Mouse (Mus musculus): Measurements from ENCODE around the gene Clcnkb. TPM values are rescaled to one million over a fixed set of nuclear protein-coding genes. Genes with fewer than 3 reads are reported as not detected.

Clcnkb gene
- total and polyA plus RNA-seq, 2 experiments from 2014 or later: 0.27 TPM; not detected in 1

DNA sequence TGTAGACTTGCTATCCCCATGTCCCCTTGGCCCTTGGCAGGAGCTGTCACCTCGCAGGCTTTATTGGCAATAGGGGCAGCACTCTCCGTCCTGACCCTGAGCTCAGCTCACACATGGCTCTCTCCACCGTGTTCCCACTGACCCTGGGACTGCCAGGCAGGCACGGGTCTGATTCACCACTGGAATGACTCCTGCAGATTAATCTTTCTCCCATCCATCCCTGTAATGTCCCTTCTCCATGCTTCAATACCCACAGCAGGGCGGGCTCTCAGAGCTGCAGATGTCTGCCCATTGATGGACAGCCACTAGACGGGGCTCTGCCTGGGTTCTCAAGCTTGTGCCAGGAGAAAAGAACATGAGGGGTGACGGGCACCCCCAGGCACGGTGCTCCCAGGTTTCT lies 50.7 kb downstream of the Clcnkb start:
- Histone ChIP-seq H3K4me2 (ENCODE audit: low read depth, low read length, poor library complexity, severe bottlenecking) (no peak overlapping the region), H3K36me3 (ENCODE audit: insufficient read depth, low read length) (no peaks in the 10 kb centered on the region), H3K9ac (replicated peaks; ENCODE audit: low read length, poor library complexity, severe bottlenecking) (no peak overlapping the region), H3K9me3 (ENCODE audit: low read length) (no peaks in the 10 kb centered on the region), H3K27ac (ENCODE audit: low read depth, low read length) (no peak overlapping the region), H3K4me3 (ENCODE audit: low read depth, low read length) (no peak overlapping the region), H3K4me1 (ENCODE audit: insufficient read depth, low read length) (no peaks in the 10 kb centered on the region), H3K27me3 (ENCODE audit: insufficient read depth, low read length) (peaks cover 9% of the 10 kb centered on the region; the same call in 1 of the 2 replicates)
- no peak for ATAC-seq (ENCODE audit: low FRiP score)
- WGBS: 49% methylated on average over 8 of the region's 8 CpGs
- DNase-seq (ENCODE audit: low spot score): no peak
- TF ChIP-seq CTCF (IDR thresholded peaks at IDR 0.05): no peak

DNA sequence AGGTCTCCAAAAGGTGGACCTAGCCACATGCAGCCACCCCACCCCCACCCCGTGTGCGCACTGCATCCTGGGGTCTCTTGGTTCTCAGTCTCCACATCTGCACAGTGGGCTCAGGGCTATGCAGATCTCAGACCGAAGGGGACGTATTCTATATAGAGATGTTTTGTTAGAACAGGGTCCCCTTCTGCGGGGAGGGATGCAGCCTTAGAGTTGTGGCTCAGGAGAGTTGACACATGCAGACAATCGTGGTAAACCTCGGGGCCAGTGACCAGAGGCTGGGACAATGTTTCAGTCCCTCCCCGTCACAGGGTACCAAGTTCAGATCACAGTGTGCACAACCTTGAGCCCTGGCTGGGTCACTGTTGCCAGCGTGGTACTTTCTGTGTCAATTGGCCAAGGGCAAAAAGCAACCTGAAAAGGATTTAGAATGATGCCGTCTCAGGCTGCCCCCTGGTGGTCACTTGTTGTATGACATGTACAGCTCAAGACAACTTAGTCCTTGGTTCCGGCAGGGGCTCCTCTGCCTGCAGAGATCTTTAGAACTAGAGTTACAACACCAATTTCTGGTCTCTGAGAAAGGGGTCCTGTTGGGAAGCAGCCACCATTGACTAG lies 52.8 kb downstream of the Clcnkb start:
- no peaks in the 10 kb centered on the region for H3K36me3 ChIP-seq (ENCODE audit: insufficient read depth, low read length)
- no peak overlapping the region for H3K4me2 ChIP-seq (ENCODE audit: low read depth, low read length, poor library complexity, severe bottlenecking)
- no peak overlapping the region for H3K4me3 ChIP-seq (ENCODE audit: low read depth, low read length)
- WGBS: 25% methylated on average over 11 of the region's 11 CpGs
- peak; percentile 87 for DNase-seq (ENCODE audit: low spot score)
- no peaks in the 10 kb centered on the region for H3K9me3 ChIP-seq (ENCODE audit: low read length)
- peak; percentile 24; the same call in 1 of the 2 replicates for ATAC-seq (ENCODE audit: low FRiP score)
- no peak overlapping the region for H3K9ac ChIP-seq (replicated peaks; ENCODE audit: low read length, poor library complexity, severe bottlenecking)
- H3K4me1 ChIP-seq (ENCODE audit: insufficient read depth, low read length): no peaks in the 10 kb centered on the region
- H3K27me3 ChIP-seq (ENCODE audit: insufficient read depth, low read length): peaks cover 9% of the 10 kb centered on the region; the same call in 1 of the 2 replicates
- TF ChIP-seq CTCF (IDR thresholded peaks at IDR 0.05): peak; percentile 94
- H3K27ac ChIP-seq (ENCODE audit: low read depth, low read length): no peak overlapping the region

DNA sequence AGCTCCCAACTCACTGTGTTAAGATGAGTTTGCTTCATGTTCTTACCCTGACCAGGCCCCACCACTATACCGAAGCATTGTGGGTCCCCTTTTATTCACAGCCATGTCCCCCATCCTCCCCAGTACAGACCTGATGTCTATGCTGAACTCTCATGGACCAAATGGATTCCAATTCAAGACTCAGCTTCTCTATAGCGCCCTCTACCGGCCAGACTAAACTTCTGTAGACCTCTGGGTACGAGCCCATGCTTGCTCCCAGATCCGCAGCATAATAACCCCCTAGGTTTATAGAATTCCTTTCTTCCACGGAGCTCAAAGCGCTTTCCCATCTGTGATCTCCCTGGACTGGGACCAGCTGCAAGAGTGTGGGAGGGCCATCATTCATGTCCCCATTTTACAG lies 55.0 kb downstream of the Clcnkb start:
- no peak for ATAC-seq (ENCODE audit: low FRiP score)
- H3K4me2 ChIP-seq (ENCODE audit: low read depth, low read length, poor library complexity, severe bottlenecking): no peak overlapping the region
- no peaks in the 10 kb centered on the region for H3K4me1 ChIP-seq (ENCODE audit: insufficient read depth, low read length)
- DNase-seq (ENCODE audit: low spot score): peak; percentile 40
- no peak overlapping the region for H3K27ac ChIP-seq (ENCODE audit: low read depth, low read length)
- no peak overlapping the region for H3K9ac ChIP-seq (replicated peaks; ENCODE audit: low read length, poor library complexity, severe bottlenecking)
- 32% methylated on average over 7 of the region's 7 CpGs for WGBS
- H3K9me3 ChIP-seq (ENCODE audit: low read length): no peaks in the 10 kb centered on the region
- peak; percentile 62 for TF ChIP-seq CTCF (IDR thresholded peaks at IDR 0.05)
- no peaks in the 10 kb centered on the region for H3K36me3 ChIP-seq (ENCODE audit: insufficient read depth, low read length)
- no peak overlapping the region for H3K4me3 ChIP-seq (ENCODE audit: low read depth, low read length)
- peaks cover 8% of the 10 kb centered on the region; the same call in 1 of the 2 replicates for H3K27me3 ChIP-seq (ENCODE audit: insufficient read depth, low read length)

DNA sequence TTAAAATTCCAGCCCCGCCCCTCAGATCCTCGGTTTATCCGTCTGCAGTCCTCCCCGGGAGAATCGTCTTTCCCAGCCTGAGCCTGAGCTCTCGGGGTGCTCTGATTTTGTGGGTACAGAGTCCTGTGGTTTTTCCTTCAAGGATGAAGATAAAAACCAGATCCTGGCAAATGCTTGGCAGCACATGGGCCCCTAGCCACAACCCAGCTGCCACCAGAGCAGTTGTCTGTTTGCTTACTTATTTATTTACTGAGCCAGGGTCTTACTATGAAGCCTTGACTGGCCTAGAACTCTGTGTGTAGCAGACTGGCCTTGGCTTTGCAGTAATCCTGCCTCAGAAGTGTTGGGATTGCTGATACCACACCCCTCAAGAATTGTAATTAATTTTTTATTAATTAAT lies 56.6 kb downstream of the Clcnkb start:
- no peak overlapping the region for H3K4me3 ChIP-seq (ENCODE audit: low read depth, low read length)
- ATAC-seq (ENCODE audit: low FRiP score) (no peak), DNase-seq (ENCODE audit: low spot score) (no peak)
- 88% methylated on average over 6 of the region's 6 CpGs for WGBS
- H3K36me3 ChIP-seq (ENCODE audit: insufficient read depth, low read length): no peaks in the 10 kb centered on the region
- no peaks in the 10 kb centered on the region for H3K9me3 ChIP-seq (ENCODE audit: low read length)
- H3K4me1 ChIP-seq (ENCODE audit: insufficient read depth, low read length): no peaks in the 10 kb centered on the region
- H3K4me2 ChIP-seq (ENCODE audit: low read depth, low read length, poor library complexity, severe bottlenecking): no peak overlapping the region
- no peak overlapping the region for H3K27ac ChIP-seq (ENCODE audit: low read depth, low read length)
- H3K9ac ChIP-seq (replicated peaks; ENCODE audit: low read length, poor library complexity, severe bottlenecking): no peak overlapping the region
- H3K27me3 ChIP-seq (ENCODE audit: insufficient read depth, low read length): peaks cover 7% of the 10 kb centered on the region; the same call in 1 of the 2 replicates
- TF ChIP-seq CTCF (IDR thresholded peaks at IDR 0.05): no peak

DNA sequence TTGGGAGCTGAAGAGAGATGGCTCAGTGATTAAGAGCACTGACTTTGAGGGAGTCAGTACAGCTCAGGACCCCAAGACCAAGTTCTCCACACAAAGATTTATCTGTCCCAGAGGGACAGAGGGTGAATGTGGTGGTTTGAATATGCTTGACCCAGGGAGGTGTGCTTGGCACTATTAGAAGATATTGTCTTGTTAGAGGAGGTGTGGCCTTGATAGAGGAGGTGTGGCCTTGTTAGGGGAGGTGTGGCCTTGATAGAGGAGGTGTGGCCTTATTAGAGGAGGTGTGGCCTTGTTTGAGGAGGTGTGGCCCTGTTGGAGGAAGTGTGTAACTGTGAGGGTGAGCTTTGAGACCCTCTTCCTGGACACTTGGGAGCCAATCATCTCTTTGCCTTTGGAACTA lies 58.0 kb downstream of the Clcnkb start:
- no peak for TF ChIP-seq CTCF (IDR thresholded peaks at IDR 0.05)
- no peak overlapping the region for H3K9ac ChIP-seq (replicated peaks; ENCODE audit: low read length, poor library complexity, severe bottlenecking)
- ATAC-seq (ENCODE audit: low FRiP score) (no peak), DNase-seq (ENCODE audit: low spot score) (no peak)
- no peak overlapping the region for H3K27ac ChIP-seq (ENCODE audit: low read depth, low read length)
- no peak overlapping the region for H3K4me3 ChIP-seq (ENCODE audit: low read depth, low read length)
- H3K4me2 ChIP-seq (ENCODE audit: low read depth, low read length, poor library complexity, severe bottlenecking): no peak overlapping the region
- peaks cover 7% of the 10 kb centered on the region; the same call in 1 of the 2 replicates for H3K27me3 ChIP-seq (ENCODE audit: insufficient read depth, low read length)
- no peaks in the 10 kb centered on the region for H3K36me3 ChIP-seq (ENCODE audit: insufficient read depth, low read length)
- no peaks in the 10 kb centered on the region for H3K4me1 ChIP-seq (ENCODE audit: insufficient read depth, low read length)
- H3K9me3 ChIP-seq (ENCODE audit: low read length): no peaks in the 10 kb centered on the region

Other genes with a start within 250 kb of the Clcnkb start
- gene Rsg1, start 202.1 kb downstream of the Clcnkb start, total RNA-seq (2014; rRNA removed): 4.6 and 6.0 TPM in 2 replicates
- 5.2 and 5.3 TPM in 2 replicates for gene Rsg1, start 202.1 kb downstream of the Clcnkb start, polyA plus RNA-seq (2015; fragmentation: Nextera tagmentation; extraction: Ambion mirVana)
- gene Arhgef19, start 176.5 kb downstream of the Clcnkb start, total RNA-seq (2014; rRNA removed): 0.76 and 1.3 TPM in 2 replicates
- gene Arhgef19, start 176.5 kb downstream of the Clcnkb start, polyA plus RNA-seq (2015; fragmentation: Nextera tagmentation; extraction: Ambion mirVana): 1.1 and 1.3 TPM in 2 replicates
- gene Epha2, start 114.8 kb downstream of the Clcnkb start, total RNA-seq (2014; rRNA removed): 3.1 and 3.2 TPM in 2 replicates
- 0.27 and 0.30 TPM in 2 replicates for gene Epha2, start 114.8 kb downstream of the Clcnkb start, polyA plus RNA-seq (2015; fragmentation: Nextera tagmentation; extraction: Ambion mirVana)
- 105 and 119 TPM in 2 replicates for gene Fam131c, start 47.8 kb downstream of the Clcnkb start, total RNA-seq (2014; rRNA removed)
- gene Fam131c, start 47.8 kb downstream of the Clcnkb start, polyA plus RNA-seq (2015; fragmentation: Nextera tagmentation; extraction: Ambion mirVana): 56.7 and 60.2 TPM in 2 replicates
- not detected in 2 replicates for gene Clcnka, start 17.3 kb downstream of the Clcnkb start, total RNA-seq (2014; rRNA removed)
- gene Clcnka, start 17.3 kb downstream of the Clcnkb start, polyA plus RNA-seq (2015; fragmentation: Nextera tagmentation; extraction: Ambion mirVana): 0.07 and 0.12 TPM in 2 replicates
- gene Hspb7, start 4.8 kb upstream of the Clcnkb start, total RNA-seq (2014; rRNA removed): 0.05 TPM in 1 of 2 replicates, not detected in the other
- 0.10 and 0.12 TPM in 2 replicates for gene Hspb7, start 4.8 kb upstream of the Clcnkb start, polyA plus RNA-seq (2015; fragmentation: Nextera tagmentation; extraction: Ambion mirVana)
- gene Srarp, start 20.1 kb upstream of the Clcnkb start, total RNA-seq (2014; rRNA removed): 1.9 and 4.5 TPM in 2 replicates
- gene Srarp, start 20.1 kb upstream of the Clcnkb start, polyA plus RNA-seq (2015; fragmentation: Nextera tagmentation; extraction: Ambion mirVana): 0.52 and 0.76 TPM in 2 replicates
- gene Zbtb17, start 28.6 kb upstream of the Clcnkb start, total RNA-seq (2014; rRNA removed): 31.0 and 34.4 TPM in 2 replicates
- gene Zbtb17, start 28.6 kb upstream of the Clcnkb start, polyA plus RNA-seq (2015; fragmentation: Nextera tagmentation; extraction: Ambion mirVana): 30.1 and 30.8 TPM in 2 replicates
- 20.0 and 23.2 TPM in 2 replicates for gene Spen, start 122.6 kb upstream of the Clcnkb start, total RNA-seq (2014; rRNA removed)
- gene Spen, start 122.6 kb upstream of the Clcnkb start, polyA plus RNA-seq (2015; fragmentation: Nextera tagmentation; extraction: Ambion mirVana): 8.6 and 13.6 TPM in 2 replicates
- 24.0 and 26.2 TPM in 2 replicates for gene Fblim1, start 190.1 kb upstream of the Clcnkb start, total RNA-seq (2014; rRNA removed)
- 23.1 and 24.1 TPM in 2 replicates for gene Fblim1, start 190.1 kb upstream of the Clcnkb start, polyA plus RNA-seq (2015; fragmentation: Nextera tagmentation; extraction: Ambion mirVana)
- gene Tmem82, start 202.6 kb upstream of the Clcnkb start, total RNA-seq (2014; rRNA removed): 0.33 and 1.4 TPM in 2 replicates
- 0.68 and 0.85 TPM in 2 replicates for gene Tmem82, start 202.6 kb upstream of the Clcnkb start, polyA plus RNA-seq (2015; fragmentation: Nextera tagmentation; extraction: Ambion mirVana)
- gene Slc25a34, start 207.8 kb upstream of the Clcnkb start, total RNA-seq (2014; rRNA removed): 7.4 and 10.6 TPM in 2 replicates
- 2.0 and 2.1 TPM in 2 replicates for gene Slc25a34, start 207.8 kb upstream of the Clcnkb start, polyA plus RNA-seq (2015; fragmentation: Nextera tagmentation; extraction: Ambion mirVana)
- 40.0 and 41.7 TPM in 2 replicates for gene Plekhm2, start 248.9 kb upstream of the Clcnkb start, total RNA-seq (2014; rRNA removed)
- 6.7 and 6.9 TPM in 2 replicates for gene Plekhm2, start 248.9 kb upstream of the Clcnkb start, polyA plus RNA-seq (2015; fragmentation: Nextera tagmentation; extraction: Ambion mirVana)